Mouse (Mus musculus): Measurements from ENCODE around the gene Gmfb. TPM values are rescaled to one million over a fixed set of nuclear protein-coding genes. Genes with fewer than 3 reads are reported as not detected.
A peak's percentile ranks its signal among the peaks of the same experiment; 100 is the strongest.

The Gmfb gene
- polyA plus RNA-seq (2015; fragmentation: Nextera tagmentation; extraction: Ambion mirVana): 48.7 and 55.4 TPM in 2 replicates

DNA sequence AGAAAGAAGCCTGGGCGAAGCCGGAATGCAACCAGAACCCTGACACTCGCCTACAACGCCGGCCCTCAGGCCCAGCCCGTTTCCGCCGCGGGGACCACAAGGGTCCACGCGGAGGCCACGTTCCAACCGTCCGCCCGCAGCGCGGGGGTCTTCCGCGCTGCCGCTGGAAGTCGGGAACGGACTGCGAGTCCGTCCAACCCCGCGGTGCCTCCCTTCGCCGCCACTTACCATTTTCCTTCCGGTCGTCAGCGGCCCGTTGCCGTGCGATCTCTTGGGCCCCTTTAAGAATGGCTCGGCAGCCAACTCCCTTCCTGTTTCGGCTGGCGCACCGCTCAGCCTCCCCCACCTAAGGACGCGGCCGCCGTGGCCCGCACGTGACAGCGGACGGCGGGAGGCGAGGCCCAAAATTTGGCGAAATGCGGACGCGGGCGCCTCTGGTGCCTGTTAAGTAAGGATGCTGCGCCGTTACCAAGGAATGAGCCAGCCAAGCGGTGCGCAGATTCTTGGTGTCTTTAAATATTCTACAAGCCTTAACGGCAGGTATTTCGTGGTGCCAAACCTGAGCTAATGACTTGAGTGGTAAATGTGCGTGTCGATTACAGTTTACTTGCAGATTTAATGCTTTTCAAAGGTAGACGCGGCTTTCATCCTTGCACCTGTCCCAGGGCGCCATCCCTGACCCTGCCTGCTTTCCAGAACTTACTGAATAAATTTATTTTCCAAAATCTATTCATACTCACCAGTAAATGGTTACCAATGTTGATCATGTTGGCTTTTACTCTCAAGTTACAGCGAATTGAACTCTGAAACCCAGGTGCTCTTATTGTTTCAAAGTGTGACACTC is at the start of gene Gmfb:
Gene Gmfb, minus strand, starts transcription at position 370 of the 844 bp plus-strand sequence.
- Histone ChIP-seq H3K27me3 (replicated peaks) (no peaks in the 10 kb centered on the region), H3K9me3 (no peaks in the 10 kb centered on the region), H3K27ac (peak within 1 kb of the TSS; percentile 77), H3K9ac (peak within 1 kb of the TSS; percentile 71), H3K4me2 (replicated peaks) (peak within 1 kb of the TSS; percentile 66), H3K36me3 (no peaks in the 10 kb centered on the region), H3K4me3 (replicated peaks) (peak within 1 kb of the TSS; percentile 69), H3K4me1 (replicated peaks) (0 out of 2 replicates have a peak, but pooled peaks cover 5% of the 10 kb centered on the region)
- peak; percentile 96 for ATAC-seq
- WGBS: under 1% methylated on average over 65 of the region's 65 CpGs

DNA sequence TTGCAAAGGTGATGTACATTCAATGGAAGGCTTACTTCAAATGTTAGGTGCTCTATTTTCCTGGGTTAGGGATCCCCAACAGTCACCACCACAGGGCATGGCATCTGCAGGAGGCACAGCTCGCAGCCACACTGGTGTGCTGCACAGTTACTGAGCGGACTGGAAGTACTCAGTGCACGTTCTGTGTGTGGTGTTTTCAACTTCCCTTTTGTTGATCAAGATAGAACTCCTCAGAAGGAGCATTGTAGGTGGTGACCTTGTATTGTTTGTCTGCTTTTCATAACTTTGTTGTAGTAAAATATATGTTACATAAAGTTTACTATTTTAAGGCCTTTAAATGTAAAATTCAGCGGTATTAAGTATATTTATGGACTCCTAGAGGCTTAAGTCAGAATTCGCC is 40.9 kb upstream of the Gmfb start:
- ATAC-seq: no peak
- Histone ChIP-seq H3K27ac (no peak overlapping the region), H3K9ac (no peak overlapping the region), H3K27me3 (replicated peaks) (no peaks in the 10 kb centered on the region), H3K4me2 (replicated peaks) (no peak overlapping the region), H3K4me1 (replicated peaks) (no peaks in the 10 kb centered on the region), H3K36me3 (no peaks in the 10 kb centered on the region), H3K4me3 (replicated peaks) (no peak overlapping the region), H3K9me3 (no peaks in the 10 kb centered on the region)
- 92% methylated on average over 5 of the region's 5 CpGs for WGBS

DNA sequence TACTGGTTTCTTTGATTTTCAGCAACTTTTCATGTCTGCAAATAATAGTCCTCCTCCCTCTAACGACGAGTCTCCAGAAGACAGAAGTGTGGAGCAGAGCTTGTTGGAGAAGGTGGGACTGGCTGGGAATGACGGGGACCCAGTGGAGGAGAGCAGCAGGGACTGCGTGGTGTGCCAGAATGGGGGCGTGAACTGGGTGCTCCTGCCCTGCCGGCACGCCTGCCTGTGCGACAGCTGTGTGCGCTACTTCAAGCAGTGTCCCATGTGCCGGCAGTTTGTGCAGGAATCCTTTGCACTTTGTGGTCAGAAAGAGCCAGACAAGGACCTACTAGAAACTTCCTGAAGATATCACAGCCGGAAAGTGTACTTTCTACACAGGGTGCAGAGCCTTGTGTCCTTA is 31.6 kb upstream of the Gmfb start:
- WGBS: 80% methylated on average over 11 of the region's 11 CpGs
- Histone ChIP-seq H3K27ac (no peak overlapping the region), H3K9ac (no peak overlapping the region), H3K4me2 (replicated peaks) (no peak overlapping the region), H3K9me3 (no peaks in the 10 kb centered on the region), H3K27me3 (replicated peaks) (no peaks in the 10 kb centered on the region), H3K36me3 (peaks cover 3% of the 10 kb centered on the region; the same call in 1 of the 2 replicates), H3K4me3 (replicated peaks) (no peak overlapping the region), H3K4me1 (replicated peaks) (no peaks in the 10 kb centered on the region)
- no peak for ATAC-seq

DNA sequence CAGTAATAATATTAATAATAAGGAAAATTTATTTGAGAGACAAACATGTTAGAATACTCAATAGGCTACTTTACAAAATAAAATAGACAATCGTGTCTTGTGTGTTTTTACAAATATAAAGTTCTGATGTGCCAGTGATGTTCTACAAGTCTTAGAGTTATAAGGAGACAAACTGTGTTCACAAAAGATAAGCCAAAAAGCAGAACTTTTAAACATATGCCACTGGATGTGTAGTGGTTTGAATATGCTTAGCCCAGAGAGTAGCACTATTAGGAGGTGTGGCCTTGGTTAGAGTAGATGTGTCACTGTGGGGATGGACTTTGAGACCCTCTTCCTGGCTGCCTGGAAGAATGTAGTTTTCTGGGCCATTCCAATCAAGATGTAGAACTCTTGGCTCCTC is 27.7 kb upstream of the Gmfb start:
- WGBS: 95% methylated on average over 1 of the region's 1 CpGs

DNA sequence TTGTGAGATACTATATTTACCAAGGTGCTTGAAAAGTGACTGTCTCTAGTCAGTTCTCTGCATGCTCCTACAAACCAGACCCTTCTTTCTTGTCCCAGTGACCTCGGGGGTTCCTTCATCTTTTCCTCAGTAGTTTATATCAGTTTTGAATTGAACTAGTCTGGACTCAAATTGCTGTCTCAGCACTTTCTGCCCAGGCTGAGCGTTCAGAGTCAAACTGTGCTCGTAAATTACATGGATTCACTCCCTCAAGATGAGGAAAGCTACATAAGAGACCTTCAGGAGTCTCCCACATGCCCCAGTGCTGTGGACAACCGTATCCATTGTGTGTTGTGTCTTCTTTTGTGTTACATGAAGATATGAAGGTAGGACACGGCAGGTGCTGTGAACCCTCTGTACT is 26.7 kb upstream of the Gmfb start:
- Histone ChIP-seq H3K4me1 (replicated peaks) (no peaks in the 10 kb centered on the region), H3K4me3 (replicated peaks) (no peak overlapping the region)
- ATAC-seq: no peak

More for the DNA sequence above, 27.7 kb upstream of the Gmfb start:
- Histone ChIP-seq H3K4me1 (replicated peaks) (no peaks in the 10 kb centered on the region), H3K9me3 (no peaks in the 10 kb centered on the region), H3K27ac (no peak overlapping the region), H3K4me2 (replicated peaks) (no peak overlapping the region), H3K36me3 (no peaks in the 10 kb centered on the region), H3K9ac (no peak overlapping the region), H3K4me3 (replicated peaks) (no peak overlapping the region), H3K27me3 (replicated peaks) (no peaks in the 10 kb centered on the region)
- no peak for ATAC-seq

DNA sequence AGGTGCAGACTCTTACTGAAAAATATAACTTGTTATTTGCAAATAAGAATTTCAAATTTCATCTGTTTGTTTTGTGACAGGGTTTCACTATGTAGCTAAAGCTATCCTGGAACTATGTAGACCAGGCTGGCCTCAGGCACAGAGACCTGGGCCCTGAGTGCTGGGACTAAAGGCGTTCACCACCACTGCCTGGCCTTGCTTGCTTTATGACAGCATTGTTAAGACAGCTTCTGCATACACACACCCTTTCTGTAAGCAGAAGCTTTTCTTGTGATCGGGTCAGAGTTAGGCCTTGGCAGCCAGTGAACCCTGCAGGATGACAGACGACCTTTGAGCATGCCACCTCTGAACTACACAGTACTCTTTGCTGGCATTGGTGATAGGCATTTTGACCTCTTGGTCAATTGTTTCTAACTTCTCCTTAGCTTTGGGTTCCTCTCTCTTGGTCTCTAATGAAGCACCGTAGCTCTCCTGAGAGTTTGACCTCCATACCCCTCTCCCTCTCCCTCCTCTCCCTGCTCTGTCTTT is 26.1 kb upstream of the Gmfb start:
- no peak overlapping the region for H3K27ac ChIP-seq
- no peaks in the 10 kb centered on the region for H3K9me3 ChIP-seq
- H3K4me1 ChIP-seq (replicated peaks): no peaks in the 10 kb centered on the region
- H3K36me3 ChIP-seq: no peaks in the 10 kb centered on the region
- H3K4me3 ChIP-seq (replicated peaks): no peak overlapping the region
- H3K9ac ChIP-seq: no peak overlapping the region
- no peak for ATAC-seq
- 68% methylated on average over 4 of the region's 4 CpGs for WGBS
- no peak overlapping the region for H3K4me2 ChIP-seq (replicated peaks)
- no peaks in the 10 kb centered on the region for H3K27me3 ChIP-seq (replicated peaks)

More for the DNA sequence above, 26.7 kb upstream of the Gmfb start:
- Histone ChIP-seq H3K27ac (no peak overlapping the region), H3K9me3 (no peaks in the 10 kb centered on the region), H3K36me3 (no peaks in the 10 kb centered on the region), H3K27me3 (replicated peaks) (no peaks in the 10 kb centered on the region), H3K4me2 (replicated peaks) (no peak overlapping the region), H3K9ac (no peak overlapping the region)
- 80% methylated on average over 5 of the region's 5 CpGs for WGBS

DNA sequence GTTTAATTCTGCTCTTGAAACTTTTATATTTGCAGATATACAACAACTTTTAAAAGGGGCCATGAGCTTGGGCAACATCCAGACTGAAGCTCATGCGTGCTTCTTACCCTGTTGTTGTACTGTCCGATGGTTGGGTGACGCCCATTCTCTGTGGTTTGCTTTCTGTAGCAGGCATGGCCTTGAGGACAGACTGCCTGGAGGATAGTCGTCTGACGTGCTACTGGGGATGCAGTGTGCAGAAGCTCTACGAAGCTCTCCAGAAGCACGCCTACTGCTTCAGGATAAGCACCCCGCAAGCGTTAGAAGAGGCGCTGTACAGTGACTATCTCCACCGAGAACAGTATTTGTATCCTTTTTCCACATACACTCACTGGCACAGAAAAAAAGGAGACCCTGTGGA is 23.7 kb upstream of the Gmfb start:
- Histone ChIP-seq H3K4me2 (replicated peaks) (no peak overlapping the region), H3K27ac (no peak overlapping the region), H3K4me1 (replicated peaks) (no peaks in the 10 kb centered on the region), H3K27me3 (replicated peaks) (no peaks in the 10 kb centered on the region), H3K9me3 (no peaks in the 10 kb centered on the region), H3K9ac (no peak overlapping the region), H3K36me3 (peaks cover 3% of the 10 kb centered on the region; the same call in 1 of the 2 replicates), H3K4me3 (replicated peaks) (no peak overlapping the region)
- WGBS: 92% methylated on average over 11 of the region's 11 CpGs
- ATAC-seq: no peak

DNA sequence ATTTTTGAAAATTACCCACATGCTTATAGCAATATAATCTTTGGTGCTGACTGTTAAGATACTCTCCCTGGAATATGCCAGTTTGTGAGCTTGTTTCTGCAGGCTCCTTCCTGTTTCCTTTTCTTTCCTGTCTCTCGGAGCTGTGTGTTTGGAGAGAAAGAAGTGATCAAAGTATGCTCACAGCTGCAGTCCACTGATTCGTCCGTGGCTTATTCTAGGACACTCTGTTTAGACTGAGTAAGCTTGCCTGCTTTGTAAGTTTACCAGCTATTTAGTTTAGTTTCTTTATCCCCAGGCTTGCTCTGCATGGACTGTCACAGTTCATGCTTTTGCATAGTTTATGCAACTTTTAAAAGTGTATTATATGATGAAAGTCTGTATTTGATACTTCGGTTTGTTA is 17.3 kb upstream of the Gmfb start:
- peaks cover 3% of the 10 kb centered on the region; the same call in 1 of the 2 replicates for H3K36me3 ChIP-seq
- no peak overlapping the region for H3K27ac ChIP-seq
- 44% methylated on average over 4 of the region's 4 CpGs for WGBS
- no peak overlapping the region for H3K4me3 ChIP-seq (replicated peaks)
- H3K9me3 ChIP-seq: no peaks in the 10 kb centered on the region
- no peak overlapping the region for H3K4me2 ChIP-seq (replicated peaks)
- no peak overlapping the region for H3K9ac ChIP-seq
- H3K27me3 ChIP-seq (replicated peaks): no peaks in the 10 kb centered on the region
- ATAC-seq: no peak
- no peaks in the 10 kb centered on the region for H3K4me1 ChIP-seq (replicated peaks)

DNA sequence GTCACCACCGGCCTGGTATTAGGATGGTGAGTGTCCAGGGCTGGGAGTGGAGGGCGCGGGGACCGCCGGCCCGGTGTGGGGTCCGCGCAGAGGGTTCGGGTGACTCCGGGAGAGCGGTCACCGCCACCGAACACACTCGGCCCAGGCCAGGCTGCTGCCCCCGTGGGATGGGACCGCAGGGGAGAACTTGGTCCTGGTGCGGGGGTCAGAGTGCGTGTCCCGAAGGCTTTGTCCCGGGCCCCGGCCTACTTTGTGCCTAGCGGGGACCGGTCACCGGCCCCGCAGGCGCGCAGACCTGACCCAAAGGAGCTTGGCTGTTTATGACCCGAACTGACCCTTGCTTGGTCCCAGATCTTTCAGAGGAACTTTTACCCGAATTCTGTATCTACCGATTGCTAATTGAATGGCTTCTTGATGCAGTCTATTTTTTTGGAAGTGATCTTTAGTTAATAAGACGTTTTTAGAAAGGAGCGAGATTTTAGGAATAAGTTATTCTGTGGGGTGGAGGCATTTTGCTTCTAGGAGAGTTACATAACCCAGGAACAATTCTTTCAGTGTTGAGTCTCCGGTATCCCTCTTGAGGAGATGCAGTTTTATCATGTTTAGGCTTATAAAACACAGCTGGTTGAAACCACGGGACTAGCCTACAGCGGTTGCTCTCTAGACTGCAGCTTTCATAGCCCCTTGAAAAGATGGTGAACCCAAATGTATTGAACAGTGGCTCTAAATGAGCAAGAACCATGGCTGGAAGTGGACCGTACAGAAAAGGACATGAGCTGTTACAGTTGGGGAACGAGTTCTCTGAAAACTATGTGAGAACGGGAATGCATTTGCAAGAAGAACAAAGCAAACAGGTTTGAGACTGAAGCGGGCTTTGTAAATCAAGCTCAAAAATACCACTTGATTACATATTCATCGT is 10.6 kb upstream of the Gmfb start:
- Histone ChIP-seq H3K4me3 (replicated peaks) (peak overlapping the region; percentile 83), H3K27me3 (replicated peaks) (no peaks in the 10 kb centered on the region), H3K27ac (0 out of 2 replicates have a peak overlapping the region, but pooled peaks have one; percentile 27), H3K9me3 (no peaks in the 10 kb centered on the region), H3K36me3 (no peaks in the 10 kb centered on the region), H3K4me1 (replicated peaks) (no peaks in the 10 kb centered on the region), H3K4me2 (replicated peaks) (peak overlapping the region; percentile 82), H3K9ac (peak overlapping the region; percentile 74)
- 6% methylated on average over 40 of the region's 40 CpGs for WGBS
- ATAC-seq: peak; percentile 78

DNA sequence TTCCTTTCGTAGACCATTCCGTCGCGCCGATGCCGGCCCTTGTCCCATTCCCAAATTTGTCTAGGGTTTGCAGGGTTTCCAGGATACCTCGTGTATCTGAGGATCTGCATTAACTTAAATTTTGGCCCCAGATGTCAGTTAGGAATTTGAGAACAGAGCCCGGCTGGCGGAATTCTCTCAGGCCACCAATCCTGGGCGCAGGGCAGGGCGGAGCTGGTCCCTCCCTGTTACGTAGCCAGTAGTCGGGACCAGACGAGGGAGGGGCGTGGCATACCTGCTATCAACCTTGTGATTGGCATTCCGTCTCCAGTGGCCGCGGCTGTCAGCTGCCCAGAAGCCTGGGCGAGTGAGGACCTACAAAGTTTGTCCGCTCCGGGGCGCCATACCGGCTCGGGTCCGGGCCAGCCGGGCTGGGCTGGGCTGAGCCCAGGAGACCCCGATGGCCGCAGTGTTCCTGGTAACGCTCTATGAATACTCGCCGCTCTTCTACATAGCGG is 9.8 kb upstream of the Gmfb start, which contains the start of gene Cgrrf1:
Gene Cgrrf1, plus strand, starts transcription at position 289 of the 497 bp plus-strand sequence.
- Histone ChIP-seq H3K4me1 (replicated peaks) (no peaks in the 10 kb centered on the region), H3K27ac (peak within 1 kb of the TSS; percentile 72), H3K4me2 (replicated peaks) (peak within 1 kb of the TSS; percentile 82), H3K27me3 (replicated peaks) (no peaks in the 10 kb centered on the region), H3K4me3 (replicated peaks) (peak within 1 kb of the TSS; percentile 83), H3K9ac (peak within 1 kb of the TSS; percentile 74), H3K9me3 (no peaks in the 10 kb centered on the region), H3K36me3 (no peaks in the 10 kb centered on the region)
- ATAC-seq: peak; percentile 99
- under 1% methylated on average over 32 of the region's 32 CpGs for WGBS

DNA sequence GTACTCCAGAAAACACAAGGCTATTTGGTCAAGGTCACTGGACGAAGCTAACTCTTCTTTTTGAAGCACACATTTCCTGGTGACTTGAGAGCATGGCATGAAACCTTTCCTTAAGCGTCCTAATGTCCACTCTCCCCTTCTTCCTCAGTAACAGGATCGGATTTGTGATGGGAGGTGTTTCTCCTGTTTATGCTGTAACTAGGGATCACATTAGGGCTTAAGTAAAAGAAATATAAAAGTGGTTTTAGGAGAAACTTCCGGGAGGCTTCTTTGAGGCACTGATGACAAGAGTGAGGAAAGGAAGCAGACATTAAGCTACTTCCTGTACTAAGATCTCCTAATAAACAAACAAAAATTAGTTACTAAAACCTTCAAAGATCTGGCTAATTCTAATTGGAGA is 9.3 kb upstream of the Gmfb start:
- Histone ChIP-seq H3K4me3 (replicated peaks) (peak overlapping the region; percentile 83), H3K27me3 (replicated peaks) (no peaks in the 10 kb centered on the region), H3K36me3 (no peaks in the 10 kb centered on the region), H3K9ac (peak overlapping the region; percentile 74; the same call in 1 of the 2 replicates), H3K4me1 (replicated peaks) (no peaks in the 10 kb centered on the region), H3K9me3 (no peaks in the 10 kb centered on the region), H3K4me2 (replicated peaks) (peak overlapping the region; percentile 82), H3K27ac (peak overlapping the region; percentile 72)
- peak; percentile 30; the same call in 1 of the 2 replicates for ATAC-seq
- 3% methylated on average over 4 of the region's 4 CpGs for WGBS

DNA sequence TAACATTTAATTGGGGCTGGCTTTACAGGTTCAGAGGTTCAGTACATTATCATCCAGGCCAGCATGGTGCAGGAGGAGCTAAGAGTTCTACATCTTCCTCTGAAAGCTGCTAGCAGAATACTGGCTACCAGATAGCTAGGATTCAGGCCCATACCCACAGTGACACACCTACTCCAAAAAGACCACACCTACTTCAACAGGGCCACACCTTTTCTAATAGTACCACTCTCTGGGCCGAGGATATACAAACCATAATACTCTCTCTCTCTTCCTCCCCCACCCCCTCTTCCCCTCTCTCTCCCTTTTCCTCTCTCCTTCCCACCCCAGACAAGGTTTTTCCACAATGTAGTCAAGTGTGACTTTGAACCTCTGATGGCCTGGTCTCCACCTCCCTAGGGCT is 5.4 kb upstream of the Gmfb start:
- H3K4me2 ChIP-seq (replicated peaks): no peak overlapping the region

More for the DNA sequence above, 5.4 kb upstream of the Gmfb start:
- H3K27me3 ChIP-seq (replicated peaks): no peaks in the 10 kb centered on the region
- H3K4me3 ChIP-seq (replicated peaks): no peak overlapping the region
- no peak overlapping the region for H3K9ac ChIP-seq
- no peak for ATAC-seq
- no peaks in the 10 kb centered on the region for H3K9me3 ChIP-seq
- H3K36me3 ChIP-seq: no peaks in the 10 kb centered on the region
- H3K27ac ChIP-seq: no peak overlapping the region
- no peaks in the 10 kb centered on the region for H3K4me1 ChIP-seq (replicated peaks)
- 44% methylated on average over 1 of the region's 1 CpGs for WGBS

All from intestine, embryonic 15.5 days (tissue).